Mouse (Mus musculus) neural tube, embryonic 10.5 days (tissue): ENCODE data around the gene Scgb1c1.

Experiments
- DNase-seq: peaks from one replicate; pipeline ENCODE4 v3.0.0-alpha.2; 2017; ENCODE audit warnings: low spot score; ENCODE audit errors: extremely low spot score

Gene Scgb1c1

GRCm38 (mm10) chr7:140844905-140845665 is at the start of gene Scgb1c1:
Gene Scgb1c1, plus strand, starts transcription at chr7:140845547.
- peak; percentile 93 for DNase-seq

- DNase-seq = no peak
Measured at GRCm38 (mm10) chr7:140797619-140798018, 47.7 kb upstream of the Scgb1c1 start.

GRCm38 (mm10) chr7:140798212-140798611 is 47.1 kb upstream of the Scgb1c1 start:
- no peak for DNase-seq

GRCm38 (mm10) chr7:140802629-140803028 is 42.7 kb upstream of the Scgb1c1 start:
- no peak for DNase-seq

GRCm38 (mm10) chr7:140805704-140806103 is 39.6 kb upstream of the Scgb1c1 start:
- DNase-seq = no peak

- no peak for DNase-seq
Measured at GRCm38 (mm10) chr7:140810496-140810895, 34.9 kb upstream of the Scgb1c1 start.

- DNase-seq = no peak
Measured at GRCm38 (mm10) chr7:140811714-140812113, 33.6 kb upstream of the Scgb1c1 start.

- no peak for DNase-seq
Measured at GRCm38 (mm10) chr7:140812850-140813249, 32.5 kb upstream of the Scgb1c1 start.

GRCm38 (mm10) chr7:140820173-140820572 is 25.2 kb upstream of the Scgb1c1 start:
- DNase-seq = no peak

GRCm38 (mm10) chr7:140821305-140821652 is 24.1 kb upstream of the Scgb1c1 start:
- DNase-seq = no peak

- DNase-seq = peak; percentile 61
Measured at GRCm38 (mm10) chr7:140821653-140822329, 23.6 kb upstream of the Scgb1c1 start, which contains the start of gene Zfp941. Gene Zfp941, minus strand, starts transcription at chr7:140822178.

- no peak for DNase-seq
Measured at GRCm38 (mm10) chr7:140822731-140823130, 22.6 kb upstream of the Scgb1c1 start.

- no peak for DNase-seq
Measured at GRCm38 (mm10) chr7:140828171-140828881, 17.0 kb upstream of the Scgb1c1 start.

- no peak for DNase-seq
Measured at GRCm38 (mm10) chr7:140831447-140831846, 13.9 kb upstream of the Scgb1c1 start.

- no peak for DNase-seq
Measured at GRCm38 (mm10) chr7:140833341-140833740, 12.0 kb upstream of the Scgb1c1 start.

GRCm38 (mm10) chr7:140834968-140835757 is 10.2 kb upstream of the Scgb1c1 start, which contains the start of gene Urah:
Gene Urah, plus strand, starts transcription at chr7:140835018.
- DNase-seq = no peak

- no peak for DNase-seq
Measured at GRCm38 (mm10) chr7:140835758-140836087, 9.6 kb upstream of the Scgb1c1 start.

- no peak for DNase-seq
Measured at GRCm38 (mm10) chr7:140836243-140837115, 8.9 kb upstream of the Scgb1c1 start.

- DNase-seq = no peak
Measured at GRCm38 (mm10) chr7:140839556-140839955, 5.8 kb upstream of the Scgb1c1 start.
